In genomic region chr10:80897861-80898510, GRCm38 (mm10) we compare ENCODE assay signal across 9 mouse cellular contexts. TPM values are rescaled to one million over a fixed set of nuclear protein-coding genes. Genes with fewer than 3 reads are reported as not detected.
A peak's percentile ranks its signal among the peaks of the same experiment; 100 is the strongest.
DNase-seq lines count a peak whose midpoint lies in the region; ATAC-seq lines count a peak whose summit lies in the region.
"Had no signal": no experiment of that assay in that cellular context is flagged by ENCODE, and none has a peak within 500 bp of the region (broad histone marks: within the 10 kb centered on the region; RNA-seq: fewer than 3 reads in every experiment).

No protein-coding gene starts in this region.

- H3K4me1 ChIP-seq in intestine, embryonic 14.5 days (replicated peaks; ENCODE audit: control insufficient read depth, insufficient read depth, low read length): peaks cover 12% of the 10 kb centered on the region
- H3K4me1 ChIP-seq in intestine, embryonic 16.5 days (ENCODE audit: control insufficient read depth, insufficient read depth, low read length): peaks cover 15% of the 10 kb centered on the region
- H3K4me1 ChIP-seq in liver, embryonic 11.5 days (replicated peaks; ENCODE audit: control insufficient read depth, insufficient read depth, low read length): peaks cover 31% of the 10 kb centered on the region

- H3K9me3 ChIP-seq in intestine, embryonic 14.5 days (ENCODE audit: control insufficient read depth, low read length): no peaks in the 10 kb centered on the region
- no peaks in the 10 kb centered on the region for H3K9me3 ChIP-seq in intestine, embryonic 16.5 days (ENCODE audit: control insufficient read depth, low read length)
- no peaks in the 10 kb centered on the region for H3K9me3 ChIP-seq in liver, embryonic 11.5 days (ENCODE audit: control insufficient read depth, low read length)
- H3K9me3 ChIP-seq: liver, embryonic 15.5 days had no signal

- no peak for DNase-seq in intestine, embryonic 14.5 days (ENCODE audit: low spot score)
- peak; percentile 51 for DNase-seq in adrenal gland, postnatal 25 days
- DNase-seq in frontal cortex, postnatal 36 days (ENCODE audit: low spot score in 2 of 2): peak; percentile 68 to 74
- no peak for DNase-seq in liver, embryonic 11.5 days (ENCODE audit: low spot score)
- no peak for DNase-seq in Muller cell, postnatal 12 days (ENCODE audit: inconsistent ontology term)
- DNase-seq in kidney, adult 11 months: no peak

- WGBS in intestine, embryonic 14.5 days: 31% methylated on average over 41 of the region's 41 CpGs
- WGBS in intestine, embryonic 16.5 days: 37% methylated on average over 41 of the region's 41 CpGs
- 29% methylated on average over 41 of the region's 41 CpGs for WGBS in liver, embryonic 11.5 days

- H3K4me3 ChIP-seq in intestine, embryonic 14.5 days (ENCODE audit: low read depth, low read length): no peak overlapping the region
- no peak overlapping the region for H3K4me3 ChIP-seq in intestine, embryonic 16.5 days (ENCODE audit: low read length)
- peak overlapping the region; percentile 11; the same call in 1 of the 2 replicates for H3K4me3 ChIP-seq in liver, embryonic 11.5 days (ENCODE audit: low read depth, low read length)
- H3K4me3 ChIP-seq: liver, embryonic 15.5 days had no signal

- H3K27me3 ChIP-seq in intestine, embryonic 14.5 days (replicated peaks; ENCODE audit: control insufficient read depth, insufficient read depth, low read length): no peaks in the 10 kb centered on the region
- H3K27me3 ChIP-seq in intestine, embryonic 16.5 days (replicated peaks; ENCODE audit: control insufficient read depth, insufficient read depth, low read length): no peaks in the 10 kb centered on the region
- H3K27me3 ChIP-seq in liver, embryonic 11.5 days (replicated peaks; ENCODE audit: control insufficient read depth, insufficient read depth, low read length): no peaks in the 10 kb centered on the region
- H3K27me3 ChIP-seq: liver, embryonic 15.5 days had no signal

- H3K27ac ChIP-seq in intestine, embryonic 14.5 days (ENCODE audit: low read depth): no peak overlapping the region
- H3K27ac ChIP-seq in intestine, embryonic 16.5 days (ENCODE audit: low read length): no peak overlapping the region
- H3K27ac ChIP-seq in liver, embryonic 11.5 days (ENCODE audit: low read depth, low read length): no peak overlapping the region
- H3K27ac ChIP-seq: liver, embryonic 15.5 days had no signal

- peaks cover 24% of the 10 kb centered on the region for H3K36me3 ChIP-seq in intestine, embryonic 14.5 days (ENCODE audit: control insufficient read depth, insufficient read depth, low read length)
- H3K36me3 ChIP-seq in intestine, embryonic 16.5 days (ENCODE audit: control insufficient read depth, insufficient read depth, low read length): peaks cover 7% of the 10 kb centered on the region; the same call in 1 of the 2 replicates
- peaks cover 11% of the 10 kb centered on the region for H3K36me3 ChIP-seq in liver, embryonic 11.5 days (ENCODE audit: control insufficient read depth, insufficient read depth, low read length)

- no peak for ATAC-seq in intestine, embryonic 14.5 days (replicated peaks; ENCODE audit: low FRiP score, low TSS enrichment, low read depth)
- ATAC-seq in intestine, embryonic 16.5 days: no peak
- no peak for ATAC-seq in liver, embryonic 11.5 days (replicated peaks; ENCODE audit: low FRiP score)
- ATAC-seq in erythroblast, adult 5-6 weeks (replicated peaks; ENCODE audit: low FRiP score, poor library complexity, severe bottlenecking): no peak

- no peak overlapping the region for H3K9ac ChIP-seq in intestine, embryonic 14.5 days (ENCODE audit: low read length)
- H3K9ac ChIP-seq in intestine, embryonic 16.5 days (ENCODE audit: low read depth, low read length): no peak overlapping the region; the same call in 1 of the 2 replicates
- H3K9ac ChIP-seq in liver, embryonic 11.5 days (ENCODE audit: low read depth, low read length): 0 out of 2 replicates have a peak overlapping the region, but pooled peaks have one; percentile 25
- H3K9ac ChIP-seq: liver, embryonic 15.5 days had no signal

- peak overlapping the region; percentile 23; the same call in 1 of the 2 replicates for H3K4me2 ChIP-seq in intestine, embryonic 14.5 days (ENCODE audit: low read length)
- H3K4me2 ChIP-seq in intestine, embryonic 16.5 days (ENCODE audit: low read depth, low read length): no peak overlapping the region
- H3K4me2 ChIP-seq in liver, embryonic 11.5 days: peak overlapping the region; percentile 47
- H3K4me2 ChIP-seq: liver, embryonic 15.5 days had no signal

RNA-seq across cellular contexts. Expression of gene Timm13, which starts 2.8 kb away (rescaled TPM):
- polyA plus RNA-seq in intestine, embryonic 14.5 days (2014; fragmentation: Nextera tagmentation; extraction: Ambion mirVana): 392 and 393 TPM in 2 replicates
- polyA plus RNA-seq in intestine, embryonic 16.5 days (2015; fragmentation: Nextera tagmentation; extraction: Ambion mirVana): 390 and 410 TPM in 2 replicates
- total RNA-seq in adrenal gland, postnatal 25 days (2021): 188 and 208 TPM in 2 replicates
- 396 and 445 TPM in 2 replicates for polyA plus RNA-seq in liver, embryonic 11.5 days (2014; fragmentation: Nextera tagmentation; extraction: Ambion mirVana)
- 12.1 and 17.6 TPM in 2 replicates for total RNA-seq in erythroblast, adult 5-6 weeks (2015; ENCODE audit: low replicate concordance)
- total RNA-seq in erythroblast, adult 5-6 weeks (2017; ENCODE audit: low replicate concordance): 14.1 and 24.7 TPM in 2 replicates

RNA-seq across cellular contexts. Expression of gene Lmnb2, which starts 20.1 kb away (rescaled TPM):
- polyA plus RNA-seq in intestine, embryonic 14.5 days (2014; fragmentation: Nextera tagmentation; extraction: Ambion mirVana): 15.5 and 18.3 TPM in 2 replicates
- polyA plus RNA-seq in intestine, embryonic 16.5 days (2015; fragmentation: Nextera tagmentation; extraction: Ambion mirVana): 38.6 and 41.0 TPM in 2 replicates
- 14.4 and 15.2 TPM in 2 replicates for total RNA-seq in adrenal gland, postnatal 25 days (2021)
- polyA plus RNA-seq in liver, embryonic 11.5 days (2014; fragmentation: Nextera tagmentation; extraction: Ambion mirVana): 16.2 and 18.2 TPM in 2 replicates
- total RNA-seq in erythroblast, adult 5-6 weeks (2015; ENCODE audit: low replicate concordance): 2.7 and 7.3 TPM in 2 replicates
- total RNA-seq in erythroblast, adult 5-6 weeks (2017; ENCODE audit: low replicate concordance): 9.3 and 9.7 TPM in 2 replicates

RNA-seq across cellular contexts. Expression of gene Tmprss9, which starts 26.3 kb away (rescaled TPM):
- polyA plus RNA-seq in intestine, embryonic 14.5 days (2014; fragmentation: Nextera tagmentation; extraction: Ambion mirVana): 0.04 TPM in 1 of 2 replicates, not detected in the other
- 0.06 TPM in 1 of 2 replicates, not detected in the other for polyA plus RNA-seq in intestine, embryonic 16.5 days (2015; fragmentation: Nextera tagmentation; extraction: Ambion mirVana)
- not detected in 2 replicates for total RNA-seq in adrenal gland, postnatal 25 days (2021)
- polyA plus RNA-seq in liver, embryonic 11.5 days (2014; fragmentation: Nextera tagmentation; extraction: Ambion mirVana): not detected in 2 replicates
- total RNA-seq in erythroblast, adult 5-6 weeks (2015; ENCODE audit: low replicate concordance): not detected in 2 replicates
- 0.17 TPM in 1 of 2 replicates, not detected in the other for total RNA-seq in erythroblast, adult 5-6 weeks (2017; ENCODE audit: low replicate concordance)
- polyA plus RNA-seq: liver, embryonic 15.5 days had no signal

RNA-seq across cellular contexts. Expression of gene Gadd45b, which starts 31.9 kb away (rescaled TPM):
- 18.2 and 21.2 TPM in 2 replicates for polyA plus RNA-seq in intestine, embryonic 14.5 days (2014; fragmentation: Nextera tagmentation; extraction: Ambion mirVana)
- polyA plus RNA-seq in intestine, embryonic 16.5 days (2015; fragmentation: Nextera tagmentation; extraction: Ambion mirVana): 26.5 and 29.1 TPM in 2 replicates
- 15.3 and 15.4 TPM in 2 replicates for total RNA-seq in adrenal gland, postnatal 25 days (2021)
- polyA plus RNA-seq in liver, embryonic 11.5 days (2014; fragmentation: Nextera tagmentation; extraction: Ambion mirVana): 4.0 and 5.0 TPM in 2 replicates
- 2.3 and 10.6 TPM in 2 replicates for total RNA-seq in erythroblast, adult 5-6 weeks (2015; ENCODE audit: low replicate concordance)
- 3.2 and 4.9 TPM in 2 replicates for total RNA-seq in erythroblast, adult 5-6 weeks (2017; ENCODE audit: low replicate concordance)

RNA-seq across cellular contexts. Expression of gene Sppl2b, which starts 42.9 kb away (rescaled TPM):
- polyA plus RNA-seq in intestine, embryonic 14.5 days (2014; fragmentation: Nextera tagmentation; extraction: Ambion mirVana): 27.0 and 30.6 TPM in 2 replicates
- 36.2 and 36.6 TPM in 2 replicates for polyA plus RNA-seq in intestine, embryonic 16.5 days (2015; fragmentation: Nextera tagmentation; extraction: Ambion mirVana)
- total RNA-seq in adrenal gland, postnatal 25 days (2021): 38.8 and 48.5 TPM in 2 replicates
- 58.5 and 63.8 TPM in 2 replicates for polyA plus RNA-seq in liver, embryonic 11.5 days (2014; fragmentation: Nextera tagmentation; extraction: Ambion mirVana)
- total RNA-seq in erythroblast, adult 5-6 weeks (2015; ENCODE audit: low replicate concordance): 225 and 274 TPM in 2 replicates
- 343 and 430 TPM in 2 replicates for total RNA-seq in erythroblast, adult 5-6 weeks (2017; ENCODE audit: low replicate concordance)

Comparison
In these comparisons a context has a peak if more than half of its experiments do, and no peak if none do; other contexts are left out.
1. DNase-seq: peak in adrenal gland, postnatal 25 days (single experiment) and frontal cortex, postnatal 36 days (2 of 2); none in intestine, embryonic 14.5 days (single experiment), liver, embryonic 11.5 days (single experiment), Muller cell, postnatal 12 days (single experiment) and kidney, adult 11 months (single experiment).